Mouse (Mus musculus) hematopoietic multipotent progenitor cell, adult 10-12 weeks (in vitro differentiated cells): ENCODE data around the gene Engase. TPM values are rescaled to one million over a fixed set of nuclear protein-coding genes. Genes with fewer than 3 reads are reported as not detected.

Source experiments
- polyA plus RNA-seq: library from polyadenylated mRNA; stranded (reverse); fragments of >175 nt; gene quantifications from 2 replicates; pipeline ENCODE4 v1.2.3, GENCODE M21; 2012; ENCODE audit warnings: low replicate concordance

The Engase gene
- 23.2 and 23.5 TPM in 2 replicates for polyA plus RNA-seq

GRCm38 (mm10) chr11:118476396-118477373, at the start of gene Engase:
Engase (plus strand) TSS chr11:118476829.

DNA sequence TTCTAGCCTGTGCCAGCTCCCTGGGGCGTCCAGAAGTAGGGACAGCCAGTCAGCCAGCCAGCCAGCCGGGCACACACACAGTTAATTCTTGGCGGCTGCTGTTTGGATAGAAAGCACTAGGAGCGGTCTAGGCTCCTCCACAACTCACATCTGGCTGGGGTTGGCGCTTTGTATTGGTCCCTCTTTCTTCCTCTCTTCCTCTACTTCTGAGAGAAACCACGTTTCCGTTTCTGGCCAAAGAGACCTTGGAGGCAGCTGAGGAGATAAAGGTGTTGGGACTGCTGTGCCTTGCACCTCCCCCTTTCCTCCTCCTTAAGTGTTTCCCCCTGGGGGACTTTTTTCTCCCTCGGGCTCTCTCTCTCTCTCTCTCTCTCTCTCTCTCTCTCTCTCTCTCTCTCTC, 48.6 kb upstream of the Engase start, which contains the start of gene C1qtnf1:
Gene C1qtnf1, plus strand, starts transcription at position 218 of the 400 bp plus-strand sequence.

Other genes with a start within 250 kb of the Engase start
- 80.6 and 83.8 TPM in 2 replicates for gene Cyth1, start 228.2 kb upstream of the Engase start, polyA plus RNA-seq
- 42.8 and 45.5 TPM in 2 replicates for gene Usp36, start 186.6 kb upstream of the Engase start, polyA plus RNA-seq
- gene Cep295nl, start 134.3 kb upstream of the Engase start, polyA plus RNA-seq, result 1.0 TPM in 1 of 2 replicates, not detected in the other
- gene Timp2, start 121.1 kb upstream of the Engase start, polyA plus RNA-seq, result 17.7 and 32.9 TPM in 2 replicates
- 48.5 and 48.8 TPM in 2 replicates for gene Lgals3bp, start 74.7 kb upstream of the Engase start, polyA plus RNA-seq
- gene Cant1, start 57.7 kb upstream of the Engase start, polyA plus RNA-seq, result 73.2 and 151 TPM in 2 replicates
- gene C1qtnf1, start 48.6 kb upstream of the Engase start, polyA plus RNA-seq, result 0.07 and 0.33 TPM in 2 replicates